Mouse (Mus musculus) lung, postnatal 0 days (tissue): ENCODE results near the gene Cct4.

Experiments
- CTCF ChIP-seq: IDR thresholded peaks from 2 replicates; pipeline ENCODE4 v1.5.1; 2016; ENCODE audit warnings: antibody characterized with exemption, mild to moderate bottlenecking
- EP300 ChIP-seq: IDR thresholded peaks from 2 replicates; pipeline ENCODE4 v1.6.1; 2016; ENCODE audit warnings: antibody characterized with exemption, mild to moderate bottlenecking, control low read depth

- no peak for TF ChIP-seq EP300
- TF ChIP-seq CTCF: no peak
These were observed 59.3 kb downstream of the Cct4 start for GRCm38 (mm10) chr11:23049642-23050041.
